In genomic region chr8:108662766-108663165, GRCm38 (mm10) we compare ENCODE assay signal across 29 mouse cellular contexts.
DNase-seq lines count a peak whose midpoint lies in the region; ATAC-seq and TF ChIP-seq lines count a peak whose summit lies in the region.
"Had no signal": no experiment of that assay in that cellular context is flagged by ENCODE, and none has a peak within 500 bp of the region (broad histone marks: within the 10 kb centered on the region; RNA-seq: fewer than 3 reads in every experiment).

No protein-coding gene starts in this region.

- no peak overlapping the region for H3K4me3 ChIP-seq in lung, postnatal 0 days (ENCODE audit: low read depth, low read length)
- H3K4me3 ChIP-seq in midbrain, embryonic 15.5 days = no peak overlapping the region
- H3K4me3 ChIP-seq in forebrain, embryonic 16.5 days (replicated peaks; ENCODE audit: low read length) = no peak overlapping the region
- H3K4me3 ChIP-seq: embryonic facial prominence, embryonic 12.5 days; forebrain, embryonic 15.5 days; gastrocnemius, adult 2 months; hindbrain, embryonic 10.5 days; hindbrain, embryonic 15.5 days; layer of hippocampus, adult 2 months; left cerebral cortex, adult 2 months; limb, embryonic 12.5 days; liver, embryonic 15.5 days; lung, embryonic 15.5 days had no signal

- no peaks in the 10 kb centered on the region for H3K9me3 ChIP-seq in lung, postnatal 0 days (ENCODE audit: low read length)
- H3K9me3 ChIP-seq in midbrain, embryonic 15.5 days = no peaks in the 10 kb centered on the region
- H3K9me3 ChIP-seq in forebrain, embryonic 16.5 days (ENCODE audit: control insufficient read depth, low read length) = no peaks in the 10 kb centered on the region
- H3K9me3 ChIP-seq: embryonic facial prominence, embryonic 12.5 days; forebrain, embryonic 15.5 days; hindbrain, embryonic 10.5 days; hindbrain, embryonic 15.5 days; limb, embryonic 12.5 days; liver, embryonic 15.5 days; lung, embryonic 15.5 days had no signal

- no peaks in the 10 kb centered on the region for H3K36me3 ChIP-seq in lung, postnatal 0 days (ENCODE audit: insufficient read depth, low read length)
- H3K36me3 ChIP-seq in midbrain, embryonic 15.5 days (replicated peaks) = no peaks in the 10 kb centered on the region
- H3K36me3 ChIP-seq in forebrain, embryonic 16.5 days (ENCODE audit: control insufficient read depth, insufficient read depth) = no peaks in the 10 kb centered on the region
- H3K36me3 ChIP-seq: embryonic facial prominence, embryonic 12.5 days; forebrain, embryonic 15.5 days; G1E; hindbrain, embryonic 10.5 days; hindbrain, embryonic 15.5 days; limb, embryonic 12.5 days; liver, embryonic 15.5 days; lung, embryonic 15.5 days had no signal

- 0 out of 2 replicates have a peak, but pooled peaks have one; percentile 38 for ATAC-seq in lung, postnatal 0 days
- ATAC-seq in granulocyte monocyte progenitor cell, adult 5-6 weeks (replicated peaks; ENCODE audit: poor library complexity, severe bottlenecking) = peak; percentile 96
- no peak for ATAC-seq in midbrain, embryonic 15.5 days (replicated peaks)
- no peak for ATAC-seq in forebrain, embryonic 16.5 days
- ATAC-seq: forebrain, embryonic 15.5 days; inflammation-experienced regulatory T-cells, adult 6 months had no signal

- peak; percentile 36 for DNase-seq in adrenal gland, adult 2 months
- DNase-seq in adrenal gland, adult 8-10 months = no peak
- DNase-seq in lung, postnatal 0 days (ENCODE audit: low spot score) = peak; percentile 60
- DNase-seq in lung, postnatal 14 days = no peak
- DNase-seq: cerebellum, adult 8-10 months; cerebellum, postnatal 25 days; embryo, embryonic 11 days; gastrocnemius, adult 2 months; heart, postnatal 14 days; kidney, adult 11 months; kidney, postnatal 36 days; midbrain, embryonic 14.5 days; right cerebral cortex, postnatal 25 days; spleen, adult 18-20 months; thymus, postnatal 14 days had no signal

- no peak for TF ChIP-seq EP300 in lung, postnatal 0 days (IDR thresholded peaks at IDR 0.05)

- no peaks in the 10 kb centered on the region for H3K27me3 ChIP-seq in lung, postnatal 0 days (replicated peaks; ENCODE audit: insufficient read depth, low read length)
- H3K27me3 ChIP-seq in midbrain, embryonic 15.5 days (replicated peaks) = no peaks in the 10 kb centered on the region
- H3K27me3 ChIP-seq in forebrain, embryonic 16.5 days (replicated peaks; ENCODE audit: control insufficient read depth, insufficient read depth, low read length) = no peaks in the 10 kb centered on the region
- H3K27me3 ChIP-seq: embryonic facial prominence, embryonic 12.5 days; forebrain, embryonic 15.5 days; hindbrain, embryonic 15.5 days; limb, embryonic 12.5 days; liver, embryonic 15.5 days; lung, embryonic 15.5 days had no signal

- no peaks in the 10 kb centered on the region for H3K4me1 ChIP-seq in lung, postnatal 0 days (ENCODE audit: insufficient read depth, low read depth, low read length)
- H3K4me1 ChIP-seq in midbrain, embryonic 15.5 days = no peaks in the 10 kb centered on the region
- H3K4me1 ChIP-seq in forebrain, embryonic 16.5 days (replicated peaks; ENCODE audit: control insufficient read depth, insufficient read depth, low read length) = no peaks in the 10 kb centered on the region
- H3K4me1 ChIP-seq: forebrain, embryonic 15.5 days; hindbrain, embryonic 15.5 days; liver, embryonic 15.5 days; lung, embryonic 15.5 days had no signal

- no peak overlapping the region for H3K9ac ChIP-seq in lung, postnatal 0 days (replicated peaks; ENCODE audit: low read depth)
- H3K9ac ChIP-seq in midbrain, embryonic 15.5 days = no peak overlapping the region
- H3K9ac ChIP-seq in forebrain, embryonic 16.5 days (replicated peaks; ENCODE audit: low read depth, low read length) = no peak overlapping the region
- H3K9ac ChIP-seq: embryonic facial prominence, embryonic 12.5 days; forebrain, embryonic 15.5 days; hindbrain, embryonic 15.5 days; limb, embryonic 12.5 days; liver, embryonic 15.5 days; lung, embryonic 15.5 days had no signal

- H3K4me2 ChIP-seq in lung, postnatal 0 days (replicated peaks; ENCODE audit: low read depth, low read length) = no peak overlapping the region
- no peak overlapping the region for H3K4me2 ChIP-seq in midbrain, embryonic 15.5 days
- H3K4me2 ChIP-seq in forebrain, embryonic 16.5 days (ENCODE audit: low read length) = no peak overlapping the region
- H3K4me2 ChIP-seq: embryonic facial prominence, embryonic 12.5 days; forebrain, embryonic 15.5 days; hindbrain, embryonic 15.5 days; limb, embryonic 12.5 days; liver, embryonic 15.5 days; lung, embryonic 15.5 days had no signal

- TF ChIP-seq CTCF in lung, postnatal 0 days (IDR thresholded peaks at IDR 0.05) = no peak

- H3K27ac ChIP-seq in lung, postnatal 0 days (ENCODE audit: low read length) = no peak overlapping the region
- H3K27ac ChIP-seq in midbrain, embryonic 15.5 days = no peak overlapping the region
- H3K27ac ChIP-seq in forebrain, embryonic 16.5 days (ENCODE audit: low read length) = no peak overlapping the region
- H3K27ac ChIP-seq: embryonic facial prominence, embryonic 12.5 days; forebrain, embryonic 15.5 days; gastrocnemius, adult 2 months; hindbrain, embryonic 10.5 days; hindbrain, embryonic 15.5 days; layer of hippocampus, adult 2 months; left cerebral cortex, adult 2 months; limb, embryonic 12.5 days; liver, embryonic 15.5 days; lung, embryonic 15.5 days had no signal

- WGBS in lung, postnatal 0 days = 46% methylated on average over 3 of the region's 3 CpGs
- WGBS in midbrain, embryonic 15.5 days = 75% methylated on average over 3 of the region's 3 CpGs
- WGBS in forebrain, embryonic 16.5 days = 88% methylated on average over 3 of the region's 3 CpGs

Comparison
In these comparisons a context has a peak if more than half of its experiments do, and no peak if none do; other contexts are left out.
1. DNase-seq: peak in adrenal gland, adult 2 months (single experiment) and lung, postnatal 0 days (single experiment); none in adrenal gland, adult 8-10 months (single experiment) and lung, postnatal 14 days (single experiment).
2. ATAC-seq: peak in lung, postnatal 0 days (single experiment) and granulocyte monocyte progenitor cell, adult 5-6 weeks (single experiment); none in midbrain, embryonic 15.5 days (single experiment) and forebrain, embryonic 16.5 days (single experiment).